Mouse (Mus musculus) layer of hippocampus, postnatal 14 days (tissue): ENCODE measurements around the gene Plbd2. TPM values are rescaled to one million over a fixed set of nuclear protein-coding genes. Genes with fewer than 3 reads are reported as not detected.
"Not testable (repeated sequence)": the region's sequence is repeated elsewhere in the genome, so short reads cannot be mapped to it uniquely, and the experiment has no call there.

Experiments
- DNase-seq, 2 experiments: peaks; one replicate each; pipeline ENCODE4 v3.0.0; 2021 to 2022; ENCODE audit warnings: low spot score in 2 of 2, mixed read lengths in 1 of 2
- total RNA-seq, 2 experiments: library from RNA; stranded (reverse); gene quantifications; 2 replicates each; pipeline ENCODE4 v1.2.3; 2021

Plbd2 gene
- total RNA-seq, 2 experiments from 2014 or later: 69.9 to 76.1 TPM

DNA sequence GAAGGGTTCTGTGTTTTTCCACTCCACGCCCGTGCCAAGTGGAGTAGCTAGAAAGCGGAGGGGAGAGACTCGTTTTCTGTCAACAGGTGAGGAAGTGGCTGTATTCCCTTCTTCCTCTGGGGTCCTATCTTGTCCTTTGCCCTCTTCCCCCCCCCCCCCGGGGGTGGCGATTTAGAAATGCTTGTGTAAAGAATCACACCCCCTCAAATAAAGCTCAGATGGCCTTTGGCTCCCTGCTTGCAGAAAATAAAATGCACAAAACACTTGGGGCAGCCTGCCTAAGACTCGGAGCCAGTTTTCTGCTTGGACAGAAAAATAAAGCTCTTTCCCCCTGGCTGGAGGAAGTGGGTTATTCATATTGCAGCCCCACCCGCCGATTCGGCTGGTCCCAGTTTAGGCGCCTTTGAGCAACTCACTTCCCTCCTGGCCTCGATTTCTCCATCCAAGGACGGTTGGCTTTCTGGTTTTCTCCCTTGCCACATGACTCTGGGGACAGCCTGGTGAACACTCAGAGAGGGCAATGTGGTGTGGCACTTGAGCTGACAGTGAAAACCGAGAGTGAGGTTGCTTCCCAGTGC is 8.3 kb upstream of the Plbd2 start:
- no peak for DNase-seq

DNA sequence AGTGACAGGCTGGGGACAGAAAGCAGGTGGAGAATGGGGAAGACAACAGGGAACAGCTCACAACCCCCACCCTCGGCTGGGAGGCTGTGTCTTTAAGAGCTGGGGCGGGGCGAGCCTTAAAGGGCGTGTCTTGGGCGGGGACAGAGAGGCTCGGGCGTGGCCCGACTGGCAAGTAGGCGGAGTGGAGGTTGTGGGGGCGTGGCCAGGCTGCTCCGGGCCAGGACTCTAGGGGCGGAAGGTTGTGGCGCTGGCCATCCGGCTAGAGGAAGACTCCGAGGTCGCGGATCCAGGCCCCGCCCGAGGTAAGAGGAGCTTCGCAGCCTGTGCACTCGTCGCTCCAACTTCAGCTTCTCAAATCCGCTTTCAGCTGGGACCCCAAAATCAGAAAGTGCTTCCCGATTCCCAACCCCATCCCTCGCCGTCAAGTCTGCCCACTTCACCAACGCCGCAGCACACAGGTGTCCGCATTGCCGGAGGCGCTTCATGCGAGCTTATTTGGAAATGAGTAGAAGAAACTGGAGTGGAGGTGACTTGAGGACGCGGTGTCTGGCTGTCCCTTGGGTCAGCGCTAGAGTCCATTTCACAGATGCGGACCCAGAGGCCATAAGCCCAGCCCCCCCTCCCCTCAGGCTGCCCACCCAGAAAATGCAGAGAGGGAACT is 7.7 kb upstream of the Plbd2 start, which contains the start of gene Slc8b1:
Slc8b1 (plus strand) TSS at position 187 of the 661 bp plus-strand sequence.
- DNase-seq: peak; percentile 80 to 89

DNA sequence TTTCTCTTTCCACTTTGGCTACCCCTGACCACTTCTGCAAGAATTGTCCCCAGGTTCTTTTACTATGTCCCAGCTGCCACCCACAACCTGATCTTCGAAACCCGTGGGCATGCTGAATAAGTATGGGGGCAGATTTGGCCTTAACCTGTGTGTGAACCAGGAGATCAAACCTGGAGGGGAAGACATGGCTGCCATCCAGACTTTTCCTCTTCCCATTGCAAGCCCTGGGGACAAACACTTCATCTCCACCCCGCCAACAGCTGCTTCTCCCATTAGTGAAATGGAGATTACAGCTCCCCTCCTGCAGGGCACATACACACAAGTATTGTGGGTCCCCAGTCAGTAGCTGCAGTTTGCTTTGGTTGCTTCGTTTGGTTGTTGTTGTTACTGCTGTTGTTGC is 3.9 kb upstream of the Plbd2 start:
- DNase-seq: no peak

DNA sequence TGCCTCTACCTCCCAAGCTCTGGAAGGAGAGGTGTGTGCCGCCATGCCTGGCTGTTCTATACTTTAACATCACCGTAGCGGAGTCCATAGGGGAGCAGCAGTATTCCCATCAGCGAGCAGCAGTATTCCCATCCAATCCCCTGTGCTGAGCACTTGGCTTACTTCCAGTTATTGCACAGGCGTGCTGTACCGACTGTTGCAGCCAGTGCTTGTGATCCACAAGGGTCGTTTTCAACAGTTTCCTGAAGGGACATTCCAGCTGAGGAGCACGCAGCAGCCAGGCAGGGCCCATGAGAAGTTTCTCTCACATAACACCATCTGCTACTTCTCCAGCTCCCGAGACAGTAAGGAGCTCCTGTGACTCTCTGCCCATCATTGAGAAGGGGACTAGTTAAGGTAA is 3.1 kb upstream of the Plbd2 start:
- DNase-seq: no peak

DNA sequence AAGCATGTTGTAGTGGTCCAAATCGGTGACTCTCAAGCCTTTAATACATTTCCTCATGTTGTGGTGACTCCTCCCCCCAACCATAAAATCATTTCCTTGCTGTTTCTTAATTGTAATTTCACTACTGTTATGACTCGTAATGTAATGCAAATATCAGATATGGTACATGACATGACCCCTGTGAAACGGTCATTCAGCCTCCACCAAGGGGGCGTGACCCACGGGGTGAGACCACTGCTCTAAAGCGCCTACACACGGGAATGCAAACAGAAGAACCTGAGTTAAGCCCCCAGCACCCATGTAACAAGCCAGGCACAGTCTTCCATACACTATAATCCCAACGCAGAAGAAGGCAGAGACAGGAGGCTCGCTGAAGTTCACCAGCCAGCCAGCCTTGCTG is 2.4 kb upstream of the Plbd2 start:
- DNase-seq: no peak

DNA sequence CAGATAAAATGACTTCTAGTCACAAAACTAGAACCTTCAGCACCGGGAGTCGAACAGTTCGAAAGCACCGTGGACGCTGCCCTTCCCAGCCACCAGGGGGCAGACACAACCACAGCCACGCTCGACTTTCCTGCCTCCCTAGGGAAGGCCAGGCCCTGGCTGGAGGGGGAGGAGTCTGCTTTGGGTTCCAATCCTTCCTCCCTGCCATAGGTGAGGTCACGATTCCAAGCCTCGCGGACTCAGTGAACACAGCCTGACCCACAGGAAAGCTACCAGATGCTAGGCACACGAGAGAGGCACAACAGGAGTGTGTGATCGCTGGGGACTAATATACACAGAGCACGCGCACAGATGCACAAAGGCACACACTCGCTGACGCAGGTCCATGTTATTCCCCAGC is 1.9 kb upstream of the Plbd2 start:
- peak; percentile 53 for DNase-seq

DNA sequence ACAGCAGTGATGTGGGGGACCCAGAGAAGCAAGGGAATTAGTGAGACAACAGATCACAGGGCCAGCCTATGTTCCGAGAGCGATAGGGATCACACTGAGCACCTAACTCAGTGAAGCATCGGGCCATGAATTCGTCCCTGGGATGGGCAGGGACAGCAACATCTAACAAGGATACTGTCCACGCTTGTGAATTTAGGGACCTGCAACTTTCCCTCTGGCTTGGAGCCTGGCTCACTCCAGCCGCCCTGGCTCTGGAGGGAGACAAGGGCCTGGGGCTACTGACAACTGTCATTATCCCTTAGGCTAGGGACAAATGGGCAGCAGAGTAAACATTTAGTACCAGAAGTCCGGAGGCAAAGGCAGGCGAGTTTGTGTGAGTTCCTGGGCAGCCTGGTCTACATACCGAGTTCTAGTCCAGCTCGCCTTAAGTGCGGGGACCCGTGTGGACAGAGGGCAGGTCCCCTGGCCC is 716 bp downstream of the Plbd2 start:
- DNase-seq: no peak

DNA sequence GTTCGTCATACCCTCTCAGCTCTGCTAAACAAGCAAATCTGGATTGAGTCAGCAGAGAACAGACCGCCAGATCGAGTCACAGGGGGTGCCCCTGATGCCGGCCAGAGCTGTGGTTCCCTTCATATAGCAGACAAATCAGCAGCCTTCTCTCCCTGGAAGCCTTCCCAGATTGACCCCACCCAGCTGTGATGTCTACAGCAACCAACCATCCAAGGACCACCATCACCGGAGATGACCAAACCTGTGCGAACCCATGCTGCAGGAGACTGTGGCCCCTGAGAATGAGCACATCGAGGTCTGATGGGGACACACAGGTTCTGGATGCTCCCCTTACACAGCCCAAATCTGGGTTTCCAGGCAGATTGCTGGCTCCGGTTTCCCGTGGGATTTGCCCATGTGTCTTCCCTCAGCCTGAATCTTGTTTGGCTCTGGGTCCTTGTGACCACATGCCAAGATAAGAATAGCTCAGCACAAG is 1.2 kb downstream of the Plbd2 start:
- peak; percentile 73 to 83 for DNase-seq

DNA sequence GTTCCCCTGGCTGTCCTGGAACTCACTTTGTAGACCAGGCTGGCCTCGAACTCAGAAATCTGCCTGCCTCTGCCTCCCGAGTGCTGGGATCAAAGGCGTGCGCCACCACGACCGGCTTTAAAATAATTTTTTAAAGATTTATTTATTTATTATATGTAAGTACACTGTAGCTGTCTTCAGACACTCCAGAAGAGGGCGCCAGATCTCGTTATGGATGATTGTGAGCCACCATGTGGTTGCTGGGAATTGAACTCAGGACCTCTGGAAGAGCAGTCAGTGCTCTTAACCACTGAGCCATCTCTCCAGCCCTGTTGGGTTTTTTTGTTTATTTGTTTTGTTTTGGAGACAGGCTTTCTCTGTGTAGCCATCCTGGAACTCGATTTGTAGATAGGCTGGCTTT is 2.8 kb downstream of the Plbd2 start:
- not testable (repeated sequence) for DNase-seq

DNA sequence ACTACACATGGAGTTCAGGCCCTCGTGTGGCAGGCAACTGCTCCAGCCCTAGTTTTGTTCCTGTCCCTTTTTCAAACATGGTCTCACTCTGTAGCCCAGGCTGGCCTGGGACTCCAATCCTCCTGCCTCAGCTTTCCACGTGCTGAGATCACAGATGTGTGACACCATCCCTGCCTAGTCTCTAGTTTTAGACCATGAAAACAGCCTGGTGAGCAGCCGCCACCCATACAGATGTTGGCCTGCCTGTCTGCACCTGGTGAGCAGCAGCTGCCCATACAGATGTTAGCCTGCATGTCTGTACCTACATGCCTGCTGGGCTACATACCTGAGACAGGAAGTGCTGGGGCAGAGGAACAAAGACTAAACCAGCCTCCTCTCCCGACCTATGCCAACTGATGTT is 4.2 kb downstream of the Plbd2 start:
- DNase-seq: no peak

DNA sequence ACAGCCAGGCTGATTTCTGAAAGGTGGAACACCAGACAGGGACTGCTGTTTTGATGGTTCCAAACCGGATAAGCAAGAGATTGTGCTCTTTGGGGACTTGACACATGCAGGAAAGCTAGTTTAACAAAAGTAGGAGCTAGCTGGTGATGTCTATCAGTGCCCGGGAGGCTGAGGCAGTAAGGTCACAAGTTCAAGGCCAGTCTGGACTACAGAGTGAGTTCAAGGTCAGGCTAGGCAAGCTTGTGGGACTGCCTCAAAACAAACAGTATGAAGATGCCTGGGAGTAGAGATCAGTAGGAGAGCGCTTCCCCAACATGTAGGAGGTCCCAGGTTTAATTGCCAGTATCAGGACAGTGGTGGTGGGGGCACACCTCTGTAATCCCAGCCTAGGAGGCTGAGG is 6.4 kb downstream of the Plbd2 start:
- DNase-seq: no peak

DNA sequence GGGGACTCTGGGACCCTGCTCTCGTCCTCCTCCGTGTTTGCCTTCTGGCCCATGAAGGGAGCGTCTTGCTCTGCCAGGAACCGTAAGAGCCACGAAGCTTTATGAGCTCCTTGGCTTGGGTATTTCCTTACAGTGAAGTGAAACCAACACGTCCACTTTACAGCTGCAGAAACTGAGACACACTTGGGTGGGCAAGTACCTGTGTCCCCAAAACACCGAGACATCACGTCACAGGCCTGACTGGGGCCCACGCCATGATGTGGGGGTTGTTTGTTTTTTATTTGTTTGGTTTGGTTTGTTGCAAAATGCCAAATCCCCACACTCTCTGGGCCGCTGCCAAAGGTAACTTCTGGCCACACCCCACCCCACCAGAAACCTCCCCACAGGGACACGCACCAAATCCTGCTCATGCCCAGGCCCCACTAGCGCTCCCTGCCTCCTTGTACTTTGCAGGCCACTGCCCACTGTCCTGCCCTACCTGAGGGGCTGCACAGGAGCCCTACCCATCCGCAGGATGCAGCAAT is 7.7 kb downstream of the Plbd2 start:
- DNase-seq: no peak

DNA sequence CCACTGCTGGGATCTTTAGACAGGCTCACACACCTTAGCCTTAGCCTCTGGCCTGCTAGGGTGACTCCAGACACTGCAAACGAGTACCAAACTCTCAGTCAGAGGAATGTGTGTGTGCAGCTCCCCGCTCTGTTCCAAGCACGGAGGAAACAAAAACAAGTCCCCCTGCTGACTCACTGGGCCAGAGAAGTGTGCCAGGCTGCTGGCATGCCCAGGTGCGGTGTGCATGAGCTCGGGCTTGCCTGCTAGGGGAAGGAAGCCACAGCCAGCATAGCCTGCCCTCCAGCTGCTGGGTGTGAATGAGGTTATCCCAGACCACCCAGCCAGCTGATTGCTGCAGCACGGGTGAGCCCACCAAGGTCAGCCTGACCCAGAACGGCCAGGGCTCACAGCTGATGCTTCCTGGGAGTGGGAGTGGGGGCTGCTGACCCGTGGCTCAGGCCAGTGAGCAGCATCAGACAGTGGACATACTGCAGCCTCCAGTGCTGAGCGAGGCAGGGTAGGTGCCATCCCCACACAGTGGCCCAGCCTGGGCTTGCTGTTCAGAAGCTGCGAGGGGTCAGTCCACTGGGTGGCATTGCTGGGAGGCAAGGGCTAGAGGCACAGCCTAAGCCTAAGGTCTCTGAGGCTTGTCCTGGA is 8.2 kb downstream of the Plbd2 start:
- no peak for DNase-seq

DNA sequence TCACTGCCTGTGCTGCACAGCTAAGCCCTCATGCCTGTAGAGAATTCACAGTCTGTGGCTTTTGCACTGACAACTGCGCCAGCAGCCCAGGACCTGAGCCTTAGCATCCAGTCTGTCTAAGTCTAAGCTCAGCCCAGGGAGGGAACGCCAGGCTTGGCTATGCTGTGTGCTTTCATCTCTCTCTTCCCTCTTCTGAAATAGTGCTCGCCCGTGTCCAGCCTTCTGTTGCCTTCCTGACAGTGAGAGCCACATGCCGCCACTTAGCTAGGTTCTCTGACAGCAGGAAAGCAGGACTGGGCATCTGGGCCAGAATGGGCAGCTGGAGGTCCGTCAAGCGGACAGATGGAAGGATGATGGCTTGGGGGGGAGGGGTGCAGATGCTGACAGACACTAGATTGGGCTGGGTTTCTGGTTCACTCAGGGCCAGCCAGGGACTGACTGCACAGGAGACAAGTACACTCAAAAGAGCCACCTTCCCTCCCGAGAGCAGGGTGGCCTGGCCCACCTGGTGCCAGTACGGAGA is 9.5 kb downstream of the Plbd2 start:
- peak in 1 of 2 experiments; percentile 48 for DNase-seq

DNA sequence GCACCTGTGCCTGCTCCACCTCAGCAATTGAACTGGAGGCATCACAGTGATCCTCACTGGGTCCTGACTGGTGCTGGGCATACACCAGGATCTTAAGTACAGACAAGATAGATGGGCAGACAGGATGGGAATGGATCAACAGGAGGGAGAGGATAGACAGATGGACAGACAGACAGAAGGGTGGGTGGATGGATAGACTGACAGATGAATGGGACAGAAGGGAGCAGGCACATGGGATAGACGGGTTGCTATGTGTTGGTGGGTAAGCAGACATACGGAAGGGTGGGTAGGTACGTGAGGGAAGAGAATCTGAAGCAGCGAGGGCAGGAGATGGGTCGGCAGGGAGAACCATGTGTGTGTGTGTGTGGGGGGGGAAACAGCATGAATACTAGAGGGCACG is 10.0 kb downstream of the Plbd2 start:
- peak; percentile 49 to 77 for DNase-seq

DNA sequence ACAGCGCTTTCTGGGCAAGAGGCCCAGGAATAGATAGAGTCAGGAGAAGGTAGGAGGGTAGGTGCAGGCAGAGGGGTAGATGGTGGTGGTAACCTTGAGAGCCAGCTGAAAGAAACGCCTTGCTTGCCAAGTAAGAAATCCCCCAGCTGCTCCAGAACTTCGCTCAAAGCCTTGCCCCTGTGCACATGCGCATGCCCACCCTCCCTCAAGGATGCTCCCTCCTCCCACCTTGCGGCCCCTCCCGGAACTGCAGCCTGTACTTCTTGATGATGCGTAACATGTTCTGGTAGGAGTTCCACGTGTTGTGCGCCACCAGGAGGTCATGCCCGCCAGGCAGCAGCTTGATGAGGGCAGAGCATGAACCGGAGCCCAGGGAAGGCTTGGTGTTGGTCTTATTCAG is 11.0 kb downstream of the Plbd2 start:
- no peak for DNase-seq

DNA sequence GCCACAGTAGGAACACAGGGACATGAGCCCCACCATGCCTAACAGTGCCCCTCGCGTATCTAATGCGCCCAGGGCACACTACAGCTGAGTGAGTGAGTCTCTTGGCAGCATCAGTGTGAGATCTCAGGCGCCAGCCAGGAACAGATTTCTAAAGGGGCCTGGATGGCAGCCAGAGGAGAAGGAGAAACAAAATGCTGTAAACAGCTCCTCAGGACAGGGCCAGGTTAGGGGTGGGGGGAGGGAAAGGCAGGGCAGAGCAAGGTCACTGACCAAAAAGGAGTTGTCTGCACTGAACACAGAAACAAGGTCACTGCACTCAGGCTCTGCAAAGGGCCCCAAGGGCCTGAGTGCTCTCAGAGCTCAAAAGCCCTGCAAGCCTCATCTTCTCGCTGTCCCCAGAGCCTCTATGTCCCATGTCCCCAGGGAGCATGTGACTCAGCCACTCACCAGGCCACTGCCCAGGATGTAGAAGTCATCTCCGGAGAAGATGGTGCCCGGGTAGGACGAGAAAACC is 12.7 kb downstream of the Plbd2 start:
- peak; percentile 62 to 80 for DNase-seq

DNA sequence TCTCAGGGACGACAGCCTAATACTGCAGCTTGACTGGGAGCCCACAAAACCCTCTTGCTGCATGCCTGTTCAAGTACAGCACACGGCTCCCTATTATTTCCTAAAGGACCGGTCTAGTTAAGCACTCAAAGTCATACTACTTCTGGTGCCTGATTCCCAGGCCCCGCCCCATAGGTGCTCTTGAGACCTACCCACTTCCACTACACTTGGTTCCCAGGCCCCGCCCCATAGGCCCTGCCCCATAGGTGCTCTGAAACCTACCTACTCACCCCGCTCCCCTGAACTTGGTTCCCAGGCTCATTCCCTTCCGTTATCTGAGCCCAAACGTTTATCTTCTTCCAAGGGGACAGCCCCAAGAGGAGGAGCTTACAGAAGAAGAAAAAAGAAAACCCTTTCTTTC is 15.6 kb downstream of the Plbd2 start:
- no peak for DNase-seq

DNA sequence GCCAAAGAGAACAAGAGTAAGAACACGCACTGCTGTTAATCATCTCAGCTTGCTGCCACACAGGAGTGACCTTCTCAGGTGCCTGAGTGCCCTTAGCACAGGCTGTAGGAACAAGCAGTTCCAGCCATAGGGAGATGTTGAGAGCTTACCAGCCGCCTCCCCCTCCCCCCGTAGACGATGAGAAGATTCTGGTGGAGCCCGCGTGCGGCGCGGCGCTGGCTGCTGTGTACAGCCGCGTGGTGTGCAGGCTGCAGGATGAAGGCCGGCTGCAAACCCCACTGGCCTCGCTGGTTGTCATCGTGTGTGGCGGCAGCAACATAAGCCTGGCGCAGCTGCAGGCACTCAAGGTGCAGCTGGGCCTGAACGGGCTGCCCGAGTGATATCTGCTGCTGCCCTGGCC is 20.0 kb downstream of the Plbd2 start:
- no peak for DNase-seq

DNA sequence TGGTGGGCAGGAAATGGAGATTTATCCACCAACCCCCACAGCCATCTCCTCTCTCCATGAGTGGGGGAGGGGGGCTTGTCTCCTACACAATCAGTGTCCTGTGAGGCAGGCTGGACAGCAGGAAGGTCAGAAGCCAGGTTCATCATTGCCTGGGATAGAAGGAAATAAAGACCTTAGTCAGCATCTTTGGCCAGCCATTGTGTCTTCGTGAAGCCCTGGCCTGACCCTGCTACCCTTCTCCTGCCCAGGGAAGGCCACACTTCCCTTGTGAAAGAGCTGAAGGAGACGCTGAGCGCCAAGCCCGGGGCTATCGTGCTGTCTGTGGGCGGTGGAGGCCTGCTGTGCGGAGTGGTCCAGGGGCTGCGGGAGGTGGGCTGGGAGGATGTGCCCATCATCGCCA is 22.2 kb downstream of the Plbd2 start:
- no peak for DNase-seq

DNA sequence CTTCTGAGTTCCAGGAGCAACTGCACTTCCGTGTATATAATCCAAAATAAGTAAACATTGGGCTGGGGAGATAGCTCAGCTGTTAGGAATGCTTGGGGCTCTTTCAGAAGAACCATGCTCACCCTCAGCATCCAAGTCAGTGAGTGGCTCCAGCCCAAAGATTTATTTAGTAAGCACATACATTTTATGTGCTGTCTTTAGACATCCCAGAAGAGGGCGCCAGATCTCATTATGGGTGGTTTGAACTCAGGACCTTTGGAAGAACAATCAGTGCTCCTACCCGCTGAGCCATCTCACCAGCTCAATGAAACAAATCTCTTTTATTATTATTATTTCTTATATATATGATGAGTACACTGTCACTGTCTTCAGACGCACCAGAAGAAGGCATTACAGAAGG is 23.9 kb downstream of the Plbd2 start:
- no peak for DNase-seq

DNA sequence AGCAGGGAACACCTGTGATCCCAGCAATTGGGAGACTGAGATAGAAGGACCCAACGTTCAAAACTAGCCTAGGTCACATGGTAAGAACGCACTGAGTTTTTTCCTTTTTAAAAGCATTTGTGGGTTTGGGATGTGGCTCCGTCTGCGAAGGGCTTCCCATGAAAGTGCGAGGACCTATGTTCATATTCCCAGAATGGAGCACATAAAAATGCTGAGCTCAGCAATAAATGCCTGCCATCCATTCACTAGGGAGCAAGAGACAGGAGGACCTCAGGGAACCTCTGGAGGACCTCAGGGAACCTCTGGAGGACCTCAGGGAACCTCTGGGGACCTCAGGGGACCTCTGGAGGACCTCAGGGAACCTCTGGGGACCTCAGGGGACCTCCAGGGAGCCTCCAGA is 25.4 kb downstream of the Plbd2 start:
- no peak for DNase-seq
